Mouse (Mus musculus) liver, embryonic 14.5 days (tissue): Measurements from ENCODE around the gene Mpp5. TPM values are rescaled to one million over a fixed set of nuclear protein-coding genes. Genes with fewer than 3 reads are reported as not detected.
A peak's percentile ranks its signal among the peaks of the same experiment; 100 is the strongest.

Experiments used
- ATAC-seq: fragments of 200-750 bp; cut with Nextera tagmentation; 2 replicates; pipeline ENCODE4 v1.8.0; 2017; ENCODE audit warnings: moderate number of reproducible peaks, mild to moderate bottlenecking, moderate library complexity; ENCODE audit not compliant: insufficient read depth
- DNase-seq, 3 experiments: peaks; one replicate each; pipeline ENCODE4 v3.0.0-alpha.2; 2012 to 2013; ENCODE audit warnings: low read depth in 3 of 3, low spot score in 3 of 3
- H3K27ac ChIP-seq: fragments of 300-500 bp; sonication (generic); 2 replicates; pipeline ENCODE4 v1.5.1; 2014; ENCODE audit warnings: moderate library complexity, mild to moderate bottlenecking, control low read depth, inconsistent platforms
- H3K27me3 ChIP-seq: fragments of 300-500 bp; sonication (generic); 2 replicates; pipeline ENCODE4 v1.6.1; 2014; ENCODE audit warnings: mild to moderate bottlenecking, low read length, moderate library complexity; ENCODE audit not compliant: control insufficient read depth, insufficient read depth
- H3K36me3 ChIP-seq: fragments of 300-500 bp; sonication (generic); replicated peaks from 2 replicates; pipeline ENCODE4 v1.6.1; 2014; ENCODE audit warnings: low read depth; ENCODE audit not compliant: control insufficient read depth, insufficient read depth
- H3K4me1 ChIP-seq, 2 experiments: fragments of 200-500 bp in 1 of 2; fragments of 300-500 bp in 1 of 2; sonication (generic) in 1 of 2; replicated peaks; 2 replicates each; pipeline ENCODE4 v1.6.1; 2012 to 2014; ENCODE audit warnings: antibody characterized with exemption in 1 of 2, inconsistent platforms in 1 of 2, low read length in 1 of 2; ENCODE audit not compliant: control insufficient read depth in 2 of 2, insufficient read depth in 2 of 2
- H3K4me2 ChIP-seq: fragments of 300-500 bp; sonication (generic); 2 replicates; pipeline ENCODE4 v1.6.1; 2014; ENCODE audit warnings: low read depth, mild to moderate bottlenecking, control low read depth, moderate library complexity
- H3K4me3 ChIP-seq, 2 experiments: fragments of 200-500 bp in 1 of 2; fragments of 300-500 bp in 1 of 2; sonication (generic) in 1 of 2; 2 replicates each; pipeline ENCODE4 v1.5.1; 2012 to 2014; ENCODE audit warnings: low read depth in 2 of 2, low read length in 2 of 2, mild to moderate bottlenecking in 2 of 2, control low read depth in 1 of 2, inconsistent platforms in 1 of 2, moderate library complexity in 1 of 2; ENCODE audit not compliant: insufficient read depth in 1 of 2
- H3K9ac ChIP-seq: fragments of 300-500 bp; sonication (generic); replicated peaks from 2 replicates; pipeline ENCODE4 v1.6.1; 2014; ENCODE audit warnings: mild to moderate bottlenecking, control low read depth, moderate library complexity
- H3K9me3 ChIP-seq: fragments of 300-500 bp; sonication (generic); 2 replicates; pipeline ENCODE4 v1.6.1; 2016; ENCODE audit warnings: low read length, mixed read lengths; ENCODE audit not compliant: control insufficient read depth
- CTCF ChIP-seq: IDR thresholded peaks from 2 replicates; pipeline ENCODE4 v1.5.1; 2016; ENCODE audit warnings: antibody characterized with exemption, low read depth, control low read depth
- EP300 ChIP-seq: IDR thresholded peaks from 2 replicates; pipeline ENCODE4 v1.6.1; 2016; ENCODE audit warnings: antibody characterized with exemption, low read depth
- WGBS: fragments of 180-500 bp; shearing (Covaris S2); extraction: QIAGEN DNeasy Blood & Tissue Kit; methylation state at CpG from one replicate; pipeline ENCODE4 v1.1.7; 2014; ENCODE audit not compliant: insufficient replicate concordance; 5-methylcytosine and 5-hydroxymethylcytosine counted together
- polyA plus RNA-seq, 2 experiments: library from polyadenylated mRNA; depleted of rRNA in 1 of 2; stranded (reverse) in 1 of 2; unstranded in 1 of 2; fragments of >200 nt; fragmentation: Nextera tagmentation in 1 of 2; extraction: Ambion mirVana in 1 of 2; gene quantifications; 2 replicates each; pipeline versions ENCODE4 v1.2.1 to v1.2.3; 2012 to 2014

Gene Mpp5
- polyA plus RNA-seq, 2 experiments: 2.7 to 7.3 TPM

DNA sequence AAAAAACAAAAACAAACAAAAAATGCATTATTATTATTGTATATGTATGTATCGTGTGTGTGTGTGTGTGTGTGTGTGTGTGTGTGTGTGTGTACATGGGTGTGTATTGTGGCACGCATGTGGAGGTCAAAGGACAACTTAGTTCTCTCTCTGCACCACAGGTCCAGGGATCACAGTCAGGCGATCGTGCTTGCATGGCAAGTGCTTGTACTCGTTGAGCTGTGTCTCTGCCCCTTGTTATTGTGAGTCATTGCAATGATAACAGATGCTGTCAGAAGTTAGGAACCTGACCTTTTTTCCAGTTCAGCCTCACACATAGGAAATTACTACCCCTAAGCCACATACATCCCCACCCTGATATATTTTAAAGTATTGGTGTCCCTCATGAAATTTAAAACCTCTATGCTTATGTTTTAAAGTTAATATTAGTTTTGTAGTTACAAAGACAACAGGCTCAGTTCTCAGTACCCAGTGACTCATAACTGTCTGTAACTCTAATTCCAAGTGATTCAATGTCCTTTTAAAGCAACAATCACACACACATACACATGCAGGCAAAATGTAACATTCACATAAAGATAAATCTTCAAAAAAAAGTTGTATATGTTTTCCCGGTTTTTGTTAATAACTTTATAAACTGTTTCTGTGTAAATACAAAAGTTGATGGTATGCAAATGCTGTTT is 20.5 kb downstream of the Mpp5 start:
- H3K27me3 ChIP-seq: no peaks in the 10 kb centered on the region
- no peaks in the 10 kb centered on the region for H3K9me3 ChIP-seq
- H3K4me2 ChIP-seq: no peak overlapping the region
- 65% methylated on average over 6 of the region's 6 CpGs for WGBS
- DNase-seq (no peak), ATAC-seq (no peak)
- no peak overlapping the region for H3K27ac ChIP-seq
- H3K4me1 ChIP-seq: no peaks in the 10 kb centered on the region
- H3K36me3 ChIP-seq: no peaks in the 10 kb centered on the region
- TF ChIP-seq CTCF (no peak), EP300 (no peak)
- no peak overlapping the region for H3K4me3 ChIP-seq
- no peak overlapping the region for H3K9ac ChIP-seq

DNA sequence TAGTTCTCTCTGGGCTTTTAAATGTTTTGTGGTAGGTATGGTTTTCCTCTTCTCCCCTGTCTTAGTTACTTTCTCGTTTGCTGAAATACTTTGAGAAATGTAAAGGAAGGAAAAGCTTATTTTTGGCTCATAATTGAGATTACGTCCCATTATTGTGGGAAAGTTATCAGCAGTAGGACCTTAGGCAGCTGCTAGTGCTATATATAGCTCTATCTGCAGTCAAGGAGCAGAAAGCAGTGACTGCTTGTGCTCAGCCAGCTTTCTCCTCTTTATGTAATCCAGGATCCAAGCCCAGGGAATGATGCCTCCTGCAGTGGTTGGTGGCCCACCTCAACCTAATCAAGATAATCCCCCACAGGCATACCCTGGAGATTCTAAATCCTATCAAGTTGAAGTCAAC is 24.5 kb downstream of the Mpp5 start:
- Histone ChIP-seq H3K9ac (no peak overlapping the region), H3K9me3 (no peaks in the 10 kb centered on the region), H3K4me1 (no peaks in the 10 kb centered on the region), H3K36me3 (no peaks in the 10 kb centered on the region), H3K27me3 (no peaks in the 10 kb centered on the region), H3K27ac (no peak overlapping the region), H3K4me3 (no peak overlapping the region), H3K4me2 (no peak overlapping the region)
- ATAC-seq (no peak), DNase-seq (no peak)
- no peak for TF ChIP-seq CTCF
- no peak for TF ChIP-seq EP300
- WGBS: 17% methylated on average over 2 of the region's 2 CpGs

DNA sequence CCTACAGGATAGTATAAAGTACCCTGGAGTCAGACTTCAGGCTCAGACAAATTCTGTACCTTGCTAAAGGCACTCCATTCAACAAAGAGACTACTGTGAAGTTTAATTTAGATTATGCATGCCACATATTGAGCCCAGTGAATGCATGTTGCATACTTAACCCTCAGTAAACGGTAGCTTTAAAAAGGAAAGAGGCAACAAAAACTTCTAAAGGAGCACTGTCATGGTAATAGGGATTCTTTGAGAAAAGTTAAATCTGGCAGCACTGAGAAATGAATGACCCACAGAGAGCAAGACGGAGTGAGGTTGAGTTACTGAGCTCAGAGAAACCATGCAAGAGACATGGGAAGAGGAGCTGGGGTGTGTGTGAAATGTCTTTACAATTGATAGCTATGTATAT is 29.2 kb downstream of the Mpp5 start:
- Histone ChIP-seq H3K36me3 (no peaks in the 10 kb centered on the region), H3K4me3 (no peak overlapping the region), H3K4me1 (no peaks in the 10 kb centered on the region), H3K27me3 (no peaks in the 10 kb centered on the region), H3K4me2 (no peak overlapping the region), H3K27ac (no peak overlapping the region), H3K9me3 (no peaks in the 10 kb centered on the region), H3K9ac (no peak overlapping the region)
- 64% methylated on average over 2 of the region's 2 CpGs for WGBS
- no peak for ATAC-seq
- no peak for TF ChIP-seq CTCF
- TF ChIP-seq EP300: no peak
- DNase-seq: no peak

DNA sequence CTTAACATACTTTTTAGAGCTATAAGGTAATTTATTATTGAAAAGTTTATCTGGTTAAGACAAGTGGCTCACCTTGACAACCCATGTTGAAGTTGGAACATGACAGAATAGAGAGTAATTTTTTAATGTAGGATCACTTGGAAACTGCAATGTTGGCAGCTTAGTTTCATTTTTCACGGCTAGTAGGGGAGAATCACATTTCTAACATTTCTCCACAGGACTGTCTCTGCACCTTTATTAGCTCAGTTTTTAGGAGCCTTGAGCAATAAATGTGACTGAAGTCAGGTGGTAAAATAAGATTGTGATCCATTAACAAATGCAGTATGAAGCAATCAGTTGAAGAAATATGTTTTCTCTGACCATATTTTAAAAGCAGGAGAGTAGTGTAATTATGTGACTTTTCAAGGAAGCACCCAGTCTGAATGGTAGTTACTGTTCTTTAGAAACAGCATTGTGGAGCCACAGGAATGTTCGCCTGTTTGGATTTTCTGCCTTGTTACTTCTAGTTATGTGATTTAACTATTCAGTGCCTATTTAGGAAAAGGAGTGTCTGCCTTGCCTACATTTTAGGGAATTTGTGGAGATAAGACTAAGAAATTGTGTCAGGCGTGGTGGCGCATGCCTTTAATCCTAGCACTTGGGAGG is 29.8 kb downstream of the Mpp5 start:
- no peaks in the 10 kb centered on the region for H3K36me3 ChIP-seq
- H3K9ac ChIP-seq: no peak overlapping the region
- no peaks in the 10 kb centered on the region for H3K9me3 ChIP-seq
- H3K4me1 ChIP-seq: no peaks in the 10 kb centered on the region
- no peak overlapping the region for H3K27ac ChIP-seq
- DNase-seq (no peak), ATAC-seq (no peak)
- no peaks in the 10 kb centered on the region for H3K27me3 ChIP-seq
- no peak overlapping the region for H3K4me2 ChIP-seq
- WGBS: 70% methylated on average over 4 of the region's 4 CpGs
- no peak overlapping the region for H3K4me3 ChIP-seq
- TF ChIP-seq EP300 (no peak), CTCF (no peak)

DNA sequence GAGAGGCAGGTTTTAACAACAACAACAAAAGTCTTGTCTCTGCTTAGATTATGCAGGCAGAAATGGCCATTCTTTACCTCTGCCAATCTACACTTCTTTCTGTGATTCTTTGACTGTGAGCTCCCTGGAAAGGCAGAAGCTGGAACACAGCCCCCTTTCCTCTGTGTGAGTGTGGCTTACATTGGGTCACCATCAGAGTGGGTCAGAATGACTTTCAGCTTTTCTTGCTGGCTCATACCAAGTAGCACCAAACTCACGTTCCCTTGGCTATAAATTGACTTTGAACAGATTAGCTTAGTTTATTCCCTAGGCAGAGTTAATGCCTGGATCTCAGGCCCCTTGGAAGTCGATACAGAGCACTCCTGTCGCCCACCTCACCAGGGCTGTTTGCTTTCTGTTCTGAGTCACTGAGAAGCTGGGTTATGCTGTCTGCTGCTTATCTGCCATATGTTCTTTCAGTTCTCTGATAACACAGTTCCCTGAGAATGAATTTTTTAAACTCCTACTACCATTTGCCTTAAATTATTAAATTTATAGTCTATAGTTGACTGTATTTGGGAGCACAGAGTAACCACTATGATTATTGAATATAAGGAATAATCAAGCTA is 39.7 kb downstream of the Mpp5 start:
- no peaks in the 10 kb centered on the region for H3K9me3 ChIP-seq
- H3K4me2 ChIP-seq: peak overlapping the region; percentile 47
- H3K27ac ChIP-seq: peak overlapping the region; percentile 41
- H3K4me1 ChIP-seq: peaks cover 8 to 13% of the 10 kb centered on the region in 2 experiments
- no peaks in the 10 kb centered on the region for H3K27me3 ChIP-seq
- TF ChIP-seq EP300 (no peak), CTCF (no peak)
- H3K36me3 ChIP-seq: no peaks in the 10 kb centered on the region
- DNase-seq (peak; percentile 26 to 37 (median 28)), ATAC-seq (peak; percentile 83)
- H3K9ac ChIP-seq: peak overlapping the region; percentile 48
- WGBS: 7% methylated on average over 3 of the region's 3 CpGs
- peak overlapping the region; percentile 6 to 8; a peak in 2 of 4 replicates for H3K4me3 ChIP-seq
